Mouse (Mus musculus) G1E (cell line): ENCODE measurements around the gene Gm6993.

Source experiments
- CTCF ChIP-seq: IDR thresholded peaks from 2 replicates; pipeline ENCODE4 v1.5.1; 2012; ENCODE audit warnings: low read depth, low read length, inconsistent platforms, mixed read lengths
- GATA1 ChIP-seq: IDR thresholded peaks from 2 replicates; pipeline ENCODE4 v1.6.1; 2012; ENCODE audit warnings: borderline replicate concordance, low read length, inconsistent platforms, mixed read lengths

GRCm38 (mm10) chr12:31244001-31244400 is 3.4 kb downstream of the Gm6993 start:
- TF ChIP-seq CTCF, result no peak
- TF ChIP-seq GATA1, result no peak
